Mouse (Mus musculus): ENCODE data around the gene Trim37. TPM values are rescaled to one million over a fixed set of nuclear protein-coding genes. Genes with fewer than 3 reads are reported as not detected.

The Trim37 gene
- total RNA-seq, 1 experiment from 2014 or later, result 19.0 TPM

Small RNAs within 50 kb of the gene (microRNA-seq; reads per million reads assigned to microRNA genes)
- gene Mir301, result 1,192 to 3,327 reads per million in 2 experiments

Other genes with a start within 250 kb of the Trim37 start
- gene Ypel2, start 133.4 kb upstream of the Trim37 start, total RNA-seq (2021), result 20.0 and 22.1 TPM in 2 replicates
- 5.3 and 6.8 TPM in 2 replicates for gene Gdpd1, start 53.0 kb upstream of the Trim37 start, total RNA-seq (2021)
- 16.2 and 18.3 TPM in 2 replicates for gene Smg8, start 40.3 kb upstream of the Trim37 start, total RNA-seq (2021)
- 5.4 and 6.2 TPM in 2 replicates for gene Prr11, start 18.4 kb upstream of the Trim37 start, total RNA-seq (2021)
- 10.4 and 11.0 TPM in 2 replicates for gene Ska2, start 17.8 kb upstream of the Trim37 start, total RNA-seq (2021)
- 14.6 and 16.1 TPM in 2 replicates for gene Ppm1e, start 231.9 kb downstream of the Trim37 start, total RNA-seq (2021)